Mouse (Mus musculus) heart, embryonic 15.5 days (tissue): ENCODE data around the gene Zfp956. TPM values are rescaled to one million over a fixed set of nuclear protein-coding genes. Genes with fewer than 3 reads are reported as not detected.
"Not testable (repeated sequence)": the region's sequence is repeated elsewhere in the genome, so short reads cannot be mapped to it uniquely, and the experiment has no call there.

Experiments used
- ATAC-seq: fragments of 200-750 bp; cut with Nextera tagmentation; replicated peaks from 2 replicates; pipeline ENCODE4 v1.8.0; 2017; ENCODE audit warnings: low read depth, moderate TSS enrichment; ENCODE audit not compliant: insufficient number of reproducible peaks, insufficient read depth, low FRiP score
- H3K27ac ChIP-seq: fragments of 300-500 bp; sonication (generic); 2 replicates; pipeline ENCODE4 v1.5.1; 2015; ENCODE audit warnings: mild to moderate bottlenecking, inconsistent platforms
- H3K27me3 ChIP-seq: fragments of 300-500 bp; sonication (generic); 2 replicates; pipeline ENCODE4 v1.6.1; 2015; ENCODE audit warnings: inconsistent platforms
- H3K36me3 ChIP-seq: fragments of 300-500 bp; sonication (generic); 2 replicates; pipeline ENCODE4 v1.6.1; 2015; ENCODE audit warnings: mild to moderate bottlenecking, inconsistent platforms
- H3K4me1 ChIP-seq: fragments of 300-500 bp; sonication (generic); replicated peaks from 2 replicates; pipeline ENCODE4 v1.6.1; 2015; ENCODE audit warnings: inconsistent platforms
- H3K4me2 ChIP-seq: fragments of 300-500 bp; sonication (generic); 2 replicates; pipeline ENCODE4 v1.6.1; 2015; ENCODE audit warnings: inconsistent platforms, mild to moderate bottlenecking, moderate library complexity
- H3K4me3 ChIP-seq: fragments of 300-500 bp; sonication (generic); 2 replicates; pipeline ENCODE4 v1.5.1; 2015; ENCODE audit warnings: mild to moderate bottlenecking, inconsistent platforms
- H3K9ac ChIP-seq: fragments of 300-500 bp; sonication (generic); 2 replicates; pipeline ENCODE4 v1.6.1; 2015; ENCODE audit warnings: mild to moderate bottlenecking, inconsistent platforms
- H3K9me3 ChIP-seq: fragments of 300-500 bp; sonication (generic); replicated peaks from 2 replicates; pipeline ENCODE4 v1.6.1; 2016; ENCODE audit warnings: inconsistent platforms
- WGBS: fragments of 180-500 bp; shearing (Covaris S2); methylation state at CpG from one replicate; pipeline ENCODE4 v1.1.7; 2015; ENCODE audit warnings: mixed read lengths; 5-methylcytosine and 5-hydroxymethylcytosine counted together
- polyA plus RNA-seq: library from polyadenylated mRNA; unstranded; fragments of >200 nt; fragmentation: Nextera tagmentation; extraction: Ambion mirVana; gene quantifications from 2 replicates; pipeline ENCODE4 v1.2.1, GENCODE M21; 2015

The Zfp956 gene
- polyA plus RNA-seq, 1 experiment from 2014 or later: 2.9 TPM

DNA sequence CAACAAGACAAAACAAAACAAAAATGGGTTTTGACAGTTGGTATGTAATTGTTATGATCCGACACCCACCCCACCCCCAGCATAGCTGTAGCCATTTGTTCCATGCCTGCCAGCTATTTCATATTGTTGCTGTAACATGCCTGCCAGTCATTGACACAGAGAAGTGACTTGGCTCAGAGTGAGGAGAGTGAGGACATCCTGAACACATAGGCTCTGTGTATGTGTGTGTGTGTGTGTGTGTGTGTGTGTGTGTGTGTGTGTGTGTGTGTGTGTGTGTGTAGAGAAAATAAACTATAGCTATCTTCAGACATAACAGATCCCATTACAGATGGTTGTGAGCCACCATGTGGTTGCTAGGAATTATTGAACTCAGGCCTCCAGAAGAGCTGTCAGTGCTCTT lies 15.0 kb downstream of the Zfp956 start:
- not testable (repeated sequence) for H3K4me2 ChIP-seq, H3K27ac ChIP-seq, H3K36me3 ChIP-seq, H3K4me3 ChIP-seq, H3K9me3 ChIP-seq, ATAC-seq, H3K4me1 ChIP-seq, H3K9ac ChIP-seq
- WGBS: 85% methylated on average over 1 of the region's 1 CpGs
- peaks cover 48% of the 10 kb centered on the region for H3K27me3 ChIP-seq

DNA sequence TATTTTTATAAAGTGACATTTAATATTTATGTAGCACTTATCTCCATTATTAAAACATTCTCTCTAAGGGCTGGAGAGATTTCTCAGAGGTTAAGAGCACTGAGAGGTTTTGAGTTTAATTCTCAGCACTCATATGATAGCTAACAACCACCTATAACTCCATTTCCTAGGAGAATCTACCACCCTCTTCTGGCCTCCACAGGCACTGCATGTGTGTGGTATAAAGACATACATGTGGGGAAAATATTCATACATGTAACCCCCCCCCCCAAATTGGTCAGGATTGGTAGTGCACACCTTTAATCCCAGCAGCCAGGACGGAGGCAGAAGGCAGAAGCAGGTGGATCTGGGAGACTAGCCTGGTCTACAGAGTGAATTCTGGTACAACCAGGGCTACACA lies 21.4 kb downstream of the Zfp956 start:
- Histone ChIP-seq H3K27me3 (peaks cover 59% of the 10 kb centered on the region), H3K4me2 (no peak overlapping the region), H3K27ac (no peak overlapping the region), H3K4me3 (no peak overlapping the region), H3K9ac (no peak overlapping the region), H3K4me1 (no peaks in the 10 kb centered on the region), H3K9me3 (no peaks in the 10 kb centered on the region), H3K36me3 (no peaks in the 10 kb centered on the region)
- no peak for ATAC-seq
- WGBS: 75% methylated on average over 1 of the region's 1 CpGs

DNA sequence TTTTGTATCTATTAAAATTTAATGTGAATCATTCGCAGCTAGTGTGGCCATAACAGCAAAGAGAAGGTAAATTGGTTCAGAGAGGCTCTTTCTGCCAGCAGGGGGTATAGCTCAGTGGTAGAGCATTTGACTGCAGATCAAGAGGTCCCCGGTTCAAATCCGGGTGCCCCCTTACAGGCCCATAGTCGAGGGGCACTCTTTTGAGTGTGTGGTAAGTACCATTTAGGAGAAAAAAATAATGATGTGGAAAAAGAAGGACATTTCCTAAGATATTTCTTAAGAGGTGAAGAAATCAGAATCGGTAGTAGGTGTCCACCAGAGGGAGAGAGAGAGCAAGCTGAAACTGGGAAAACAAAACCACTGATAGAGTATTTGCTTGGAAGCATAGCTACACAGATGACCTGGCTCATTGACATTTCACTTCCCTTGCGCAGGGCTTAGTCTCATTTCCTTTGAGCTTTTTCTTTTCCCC lies 25.7 kb downstream of the Zfp956 start:
- Histone ChIP-seq H3K27ac (no peak overlapping the region), H3K4me2 (no peak overlapping the region), H3K4me3 (no peak overlapping the region), H3K36me3 (no peaks in the 10 kb centered on the region), H3K4me1 (no peaks in the 10 kb centered on the region), H3K9ac (no peak overlapping the region), H3K27me3 (peaks cover 71% of the 10 kb centered on the region), H3K9me3 (no peaks in the 10 kb centered on the region)
- WGBS: 13% methylated on average over 6 of the region's 6 CpGs
- peak; percentile 81 for ATAC-seq

DNA sequence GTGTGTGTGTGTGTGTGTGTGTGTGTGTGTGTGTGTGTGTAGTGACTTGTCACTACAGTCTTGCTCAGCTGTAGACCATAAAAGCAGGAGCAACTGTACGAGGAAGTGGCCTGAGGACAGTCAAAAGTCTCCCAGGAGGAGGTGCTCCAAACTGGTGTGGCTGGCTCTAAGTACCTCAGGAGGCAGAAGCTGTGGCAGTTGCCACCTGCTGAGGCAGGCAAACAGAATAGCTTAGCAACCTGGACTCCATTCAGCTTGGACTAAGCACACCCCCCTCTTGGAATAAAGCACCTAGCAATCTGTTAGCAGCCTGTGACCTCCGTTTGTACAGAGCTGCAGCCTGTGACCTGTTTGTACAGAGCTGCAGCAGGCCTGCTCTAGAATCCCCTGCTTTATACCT lies 30.7 kb downstream of the Zfp956 start:
- Histone ChIP-seq H3K4me2 (no peak overlapping the region), H3K27me3 (peaks cover 86% of the 10 kb centered on the region), H3K9ac (no peak overlapping the region), H3K36me3 (no peaks in the 10 kb centered on the region), H3K27ac (no peak overlapping the region), H3K9me3 (0 out of 2 replicates have a peak, but pooled peaks cover 2% of the 10 kb centered on the region), H3K4me3 (no peak overlapping the region), H3K4me1 (no peaks in the 10 kb centered on the region)
- no peak for ATAC-seq
- WGBS: 29% methylated on average over 2 of the region's 2 CpGs

DNA sequence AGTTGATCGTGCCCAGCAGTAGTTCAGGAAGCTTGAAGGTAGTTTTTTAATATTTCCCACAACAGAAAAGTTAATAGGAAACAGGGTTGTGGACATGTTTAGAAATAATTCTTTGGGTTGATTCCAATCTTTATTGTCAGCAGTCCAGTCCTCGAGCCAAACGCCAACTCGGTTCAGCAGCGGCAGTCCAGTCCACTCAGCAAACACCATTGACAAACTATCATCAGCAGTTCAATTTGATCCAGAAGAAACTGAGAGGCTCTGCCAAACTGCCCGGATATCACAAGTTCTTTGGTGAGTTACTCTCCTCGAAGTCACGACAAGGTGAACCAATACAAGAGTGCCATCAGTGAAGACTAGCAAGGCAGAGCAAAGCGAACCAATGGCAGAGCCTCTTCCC lies 42.5 kb downstream of the Zfp956 start:
- no peaks in the 10 kb centered on the region for H3K4me1 ChIP-seq
- peaks cover 90% of the 10 kb centered on the region for H3K27me3 ChIP-seq

DNA sequence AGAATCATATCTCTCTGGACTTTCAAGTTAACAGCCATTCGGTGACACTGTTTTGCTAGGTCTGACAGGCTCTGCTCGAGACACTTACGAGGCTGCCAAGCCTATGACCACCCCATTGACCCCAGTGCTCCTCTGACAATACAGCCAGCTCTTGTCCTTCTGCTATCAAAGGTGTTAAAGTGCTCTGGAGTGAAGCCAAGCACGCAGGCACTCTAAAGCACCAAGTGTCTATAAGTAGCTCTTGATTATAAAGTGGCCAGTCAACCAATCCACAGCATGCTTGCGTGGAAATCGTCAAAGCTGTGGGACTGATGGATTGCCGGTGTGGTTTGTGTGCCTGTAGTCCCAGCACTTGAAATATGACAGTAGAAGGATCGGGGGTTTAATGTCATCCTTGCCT lies 57.5 kb downstream of the Zfp956 start:
- no peak overlapping the region for H3K9ac ChIP-seq
- no peaks in the 10 kb centered on the region for H3K36me3 ChIP-seq
- peaks cover 78% of the 10 kb centered on the region for H3K27me3 ChIP-seq
- H3K4me2 ChIP-seq: peak overlapping the region; percentile 11; the same call in 1 of the 2 replicates
- no peak overlapping the region for H3K4me3 ChIP-seq
- 26% methylated on average over 8 of the region's 8 CpGs for WGBS
- no peak overlapping the region for H3K27ac ChIP-seq
- no peaks in the 10 kb centered on the region for H3K9me3 ChIP-seq
- peak; percentile 92 for ATAC-seq
- H3K4me1 ChIP-seq: peaks cover 7% of the 10 kb centered on the region; the same call in 1 of the 2 replicates

More for the DNA sequence above, 42.5 kb downstream of the Zfp956 start:
- no peak overlapping the region for H3K9ac ChIP-seq
- no peaks in the 10 kb centered on the region for H3K36me3 ChIP-seq
- H3K4me3 ChIP-seq: no peak overlapping the region
- H3K9me3 ChIP-seq: peaks cover 5% of the 10 kb centered on the region; the same call in 1 of the 2 replicates
- H3K27ac ChIP-seq: no peak overlapping the region
- H3K4me2 ChIP-seq: no peak overlapping the region
- 85% methylated on average over 9 of the region's 9 CpGs for WGBS
- no peak for ATAC-seq

Other genes with a start within 250 kb of the Zfp956 start
- gene Pdia4, start 140.0 kb upstream of the Zfp956 start, polyA plus RNA-seq: 131 and 161 TPM in 2 replicates
- gene Zfp786, start 122.5 kb upstream of the Zfp956 start, polyA plus RNA-seq: 1.1 and 1.8 TPM in 2 replicates
- 4.0 and 5.8 TPM in 2 replicates for gene Zfp398, start 117.7 kb upstream of the Zfp956 start, polyA plus RNA-seq
- 7.6 and 10.8 TPM in 2 replicates for gene Zfp282, start 76.2 kb upstream of the Zfp956 start, polyA plus RNA-seq
- gene Zfp212, start 32.9 kb upstream of the Zfp956 start, polyA plus RNA-seq: 9.8 and 10.1 TPM in 2 replicates
- gene Zfp777, start 95.5 kb downstream of the Zfp956 start, polyA plus RNA-seq: 2.8 and 4.1 TPM in 2 replicates
- gene Zfp746, start 133.2 kb downstream of the Zfp956 start, polyA plus RNA-seq: 7.8 and 11.6 TPM in 2 replicates